Mouse (Mus musculus): Measurements from ENCODE around the gene 4931406P16Rik. TPM values are rescaled to one million over a fixed set of nuclear protein-coding genes. Genes with fewer than 3 reads are reported as not detected.

Gene 4931406P16Rik
- 12.9 and 14.4 TPM in 2 replicates for polyA plus RNA-seq (2015; fragmentation: Nextera tagmentation; extraction: Ambion mirVana)

- no peaks in the 10 kb centered on the region for H3K27me3 ChIP-seq
- under 1% methylated on average over 41 of the region's 41 CpGs for WGBS (ENCODE audit: insufficient replicate concordance)
Measured at GRCm38 (mm10) chr7:34313443-34313875, at the start of gene 4931406P16Rik. Gene 4931406P16Rik (minus strand): TSS chr7:34313551.

GRCm38 (mm10) chr7:34355629-34356028 is 42.3 kb upstream of the 4931406P16Rik start:
- no peak overlapping the region for H3K9ac ChIP-seq
- H3K27ac ChIP-seq (replicated peaks), result no peak overlapping the region
- H3K4me1 ChIP-seq (replicated peaks), result no peaks in the 10 kb centered on the region
- WGBS (ENCODE audit: insufficient replicate concordance), result 84% methylated on average over 4 of the region's 4 CpGs
- H3K4me2 ChIP-seq, result no peak overlapping the region
- H3K27me3 ChIP-seq, result no peaks in the 10 kb centered on the region
- H3K4me3 ChIP-seq (replicated peaks), result no peak overlapping the region
- no peak for ATAC-seq (ENCODE audit: insufficient read depth)
- no peaks in the 10 kb centered on the region for H3K9me3 ChIP-seq (replicated peaks)
- H3K36me3 ChIP-seq (replicated peaks), result peaks cover 81% of the 10 kb centered on the region

More at GRCm38 (mm10) chr7:34313443-34313875, at the start of gene 4931406P16Rik:
- Histone ChIP-seq H3K4me1 (replicated peaks) (peaks cover 30% of the 10 kb centered on the region), H3K4me3 (replicated peaks) (peak within 1 kb of the TSS; percentile 95), H3K4me2 (peak within 1 kb of the TSS; percentile 86), H3K36me3 (replicated peaks) (0 out of 2 replicates have a peak, but pooled peaks cover 4% of the 10 kb centered on the region), H3K27ac (replicated peaks) (peak within 1 kb of the TSS; percentile 96), H3K9me3 (replicated peaks) (no peaks in the 10 kb centered on the region), H3K9ac (peak within 1 kb of the TSS; percentile 94)
- peak; percentile 86 for ATAC-seq (ENCODE audit: insufficient read depth)

GRCm38 (mm10) chr7:34351997-34352396 is 38.6 kb upstream of the 4931406P16Rik start:
- no peak for ATAC-seq (ENCODE audit: insufficient read depth)
- Histone ChIP-seq H3K27me3 (no peaks in the 10 kb centered on the region), H3K4me3 (replicated peaks) (no peak overlapping the region), H3K27ac (replicated peaks) (no peak overlapping the region), H3K9me3 (replicated peaks) (no peaks in the 10 kb centered on the region), H3K4me2 (no peak overlapping the region), H3K9ac (no peak overlapping the region), H3K4me1 (replicated peaks) (no peaks in the 10 kb centered on the region), H3K36me3 (replicated peaks) (peaks cover 94% of the 10 kb centered on the region)
- 86% methylated on average over 1 of the region's 1 CpGs for WGBS (ENCODE audit: insufficient replicate concordance)

GRCm38 (mm10) chr7:34350166-34350565 is 36.8 kb upstream of the 4931406P16Rik start:
- ATAC-seq (ENCODE audit: insufficient read depth), result no peak
- 92% methylated on average over 5 of the region's 5 CpGs for WGBS (ENCODE audit: insufficient replicate concordance)
- H3K27ac ChIP-seq (replicated peaks), result no peak overlapping the region
- H3K4me1 ChIP-seq (replicated peaks), result no peaks in the 10 kb centered on the region
- H3K4me3 ChIP-seq (replicated peaks), result no peak overlapping the region
- no peaks in the 10 kb centered on the region for H3K9me3 ChIP-seq (replicated peaks)
- H3K27me3 ChIP-seq, result no peaks in the 10 kb centered on the region
- peaks cover 95% of the 10 kb centered on the region for H3K36me3 ChIP-seq (replicated peaks)
- no peak overlapping the region for H3K4me2 ChIP-seq
- no peak overlapping the region for H3K9ac ChIP-seq

- WGBS (ENCODE audit: insufficient replicate concordance), result 44% methylated on average over 1 of the region's 1 CpGs
- Histone ChIP-seq H3K4me1 (replicated peaks) (no peaks in the 10 kb centered on the region), H3K4me2 (no peak overlapping the region), H3K27ac (replicated peaks) (no peak overlapping the region), H3K9me3 (replicated peaks) (no peaks in the 10 kb centered on the region), H3K36me3 (replicated peaks) (peaks cover 96% of the 10 kb centered on the region), H3K27me3 (no peaks in the 10 kb centered on the region), H3K4me3 (replicated peaks) (no peak overlapping the region), H3K9ac (no peak overlapping the region)
- ATAC-seq (ENCODE audit: insufficient read depth), result no peak
Measured at GRCm38 (mm10) chr7:34348011-34348410, 34.7 kb upstream of the 4931406P16Rik start.

GRCm38 (mm10) chr7:34347041-34347440 is 33.7 kb upstream of the 4931406P16Rik start:
- Histone ChIP-seq H3K27me3 (no peaks in the 10 kb centered on the region), H3K4me2 (no peak overlapping the region), H3K36me3 (replicated peaks) (peaks cover 96% of the 10 kb centered on the region), H3K9me3 (replicated peaks) (no peaks in the 10 kb centered on the region), H3K9ac (no peak overlapping the region), H3K4me1 (replicated peaks) (no peaks in the 10 kb centered on the region), H3K27ac (replicated peaks) (no peak overlapping the region), H3K4me3 (replicated peaks) (no peak overlapping the region)
- 73% methylated on average over 3 of the region's 3 CpGs for WGBS (ENCODE audit: insufficient replicate concordance)
- no peak for ATAC-seq (ENCODE audit: insufficient read depth)

- no peak overlapping the region for H3K27ac ChIP-seq (replicated peaks)
Measured at GRCm38 (mm10) chr7:34346505-34346904, 33.2 kb upstream of the 4931406P16Rik start.

GRCm38 (mm10) chr7:34342040-34342793 is 28.9 kb upstream of the 4931406P16Rik start:
- Histone ChIP-seq H3K4me3 (replicated peaks) (no peak overlapping the region), H3K27me3 (no peaks in the 10 kb centered on the region), H3K9ac (no peak overlapping the region), H3K4me2 (no peak overlapping the region), H3K4me1 (replicated peaks) (no peaks in the 10 kb centered on the region), H3K9me3 (replicated peaks) (no peaks in the 10 kb centered on the region), H3K27ac (replicated peaks) (no peak overlapping the region), H3K36me3 (replicated peaks) (peaks cover 78% of the 10 kb centered on the region)
- ATAC-seq (ENCODE audit: insufficient read depth), result no peak
- 78% methylated on average over 10 of the region's 10 CpGs for WGBS (ENCODE audit: insufficient replicate concordance)

More at GRCm38 (mm10) chr7:34346505-34346904, 33.2 kb upstream of the 4931406P16Rik start:
- no peak for ATAC-seq (ENCODE audit: insufficient read depth)
- H3K4me1 ChIP-seq (replicated peaks), result no peaks in the 10 kb centered on the region
- no peak overlapping the region for H3K4me3 ChIP-seq (replicated peaks)
- no peak overlapping the region for H3K4me2 ChIP-seq
- WGBS (ENCODE audit: insufficient replicate concordance), result 55% methylated on average over 4 of the region's 4 CpGs
- H3K9ac ChIP-seq, result no peak overlapping the region
- no peaks in the 10 kb centered on the region for H3K9me3 ChIP-seq (replicated peaks)
- no peaks in the 10 kb centered on the region for H3K27me3 ChIP-seq
- H3K36me3 ChIP-seq (replicated peaks), result peaks cover 96% of the 10 kb centered on the region

GRCm38 (mm10) chr7:34340841-34341240 is 27.5 kb upstream of the 4931406P16Rik start:
- no peak for ATAC-seq (ENCODE audit: insufficient read depth)
- 87% methylated on average over 5 of the region's 5 CpGs for WGBS (ENCODE audit: insufficient replicate concordance)
- Histone ChIP-seq H3K27me3 (no peaks in the 10 kb centered on the region), H3K27ac (replicated peaks) (no peak overlapping the region), H3K9me3 (replicated peaks) (no peaks in the 10 kb centered on the region), H3K4me2 (no peak overlapping the region), H3K36me3 (replicated peaks) (peaks cover 67% of the 10 kb centered on the region), H3K4me3 (replicated peaks) (no peak overlapping the region), H3K4me1 (replicated peaks) (no peaks in the 10 kb centered on the region), H3K9ac (no peak overlapping the region)

- ATAC-seq (ENCODE audit: insufficient read depth), result no peak
- no peaks in the 10 kb centered on the region for H3K4me1 ChIP-seq (replicated peaks)
- H3K4me3 ChIP-seq (replicated peaks), result no peak overlapping the region
- H3K27me3 ChIP-seq, result no peaks in the 10 kb centered on the region
- 58% methylated on average over 5 of the region's 5 CpGs for WGBS (ENCODE audit: insufficient replicate concordance)
- H3K4me2 ChIP-seq, result no peak overlapping the region
- H3K9ac ChIP-seq, result no peak overlapping the region
- H3K9me3 ChIP-seq (replicated peaks), result no peaks in the 10 kb centered on the region
- H3K36me3 ChIP-seq (replicated peaks), result peaks cover 52% of the 10 kb centered on the region
- H3K27ac ChIP-seq (replicated peaks), result no peak overlapping the region
Measured at GRCm38 (mm10) chr7:34339164-34339489, 25.8 kb upstream of the 4931406P16Rik start.

GRCm38 (mm10) chr7:34338445-34339163 is 25.3 kb upstream of the 4931406P16Rik start:
- Histone ChIP-seq H3K9me3 (replicated peaks) (no peaks in the 10 kb centered on the region), H3K27ac (replicated peaks) (no peak overlapping the region), H3K4me1 (replicated peaks) (no peaks in the 10 kb centered on the region), H3K4me3 (replicated peaks) (no peak overlapping the region), H3K27me3 (no peaks in the 10 kb centered on the region), H3K9ac (no peak overlapping the region), H3K4me2 (no peak overlapping the region), H3K36me3 (replicated peaks) (peaks cover 46% of the 10 kb centered on the region)
- 58% methylated on average over 9 of the region's 9 CpGs for WGBS (ENCODE audit: insufficient replicate concordance)
- no peak for ATAC-seq (ENCODE audit: insufficient read depth)
